Mouse (Mus musculus) erythroblast, embryonic 14.5 days (primary cell): ENCODE measurements around the gene Cited4. TPM values are rescaled to one million over a fixed set of nuclear protein-coding genes. Genes with fewer than 3 reads are reported as not detected.

Experiments used
- H3K27me3 ChIP-seq: 2 replicates; pipeline ENCODE4 v1.6.1; 2012; ENCODE audit warnings: inconsistent platforms; ENCODE audit not compliant: control insufficient read depth
- H3K36me3 ChIP-seq: 2 replicates; pipeline ENCODE4 v1.6.1; 2012; ENCODE audit warnings: mild to moderate bottlenecking, inconsistent platforms; ENCODE audit not compliant: control insufficient read depth
- H3K4me1 ChIP-seq: 2 replicates; pipeline ENCODE4 v1.6.1; 2012; ENCODE audit warnings: inconsistent platforms; ENCODE audit not compliant: control insufficient read depth
- H3K4me3 ChIP-seq: replicated peaks from 2 replicates; pipeline ENCODE3; 2012; ENCODE audit warnings: moderate library complexity, mild to moderate bottlenecking, inconsistent platforms
- H3K9me3 ChIP-seq: 2 replicates; pipeline ENCODE4 v1.6.1; 2012; ENCODE audit warnings: low read length, inconsistent platforms, mixed read lengths; ENCODE audit not compliant: control insufficient read depth
- GATA1 ChIP-seq: IDR thresholded peaks from 2 replicates; pipeline ENCODE4 v1.6.1; 2012; ENCODE audit warnings: low read length, inconsistent platforms, mixed read lengths
- TAL1 ChIP-seq: IDR thresholded peaks from 3 replicates; pipeline ENCODE4 v1.6.1; 2012; ENCODE audit warnings: low read length, inconsistent platforms, mixed read lengths
- polyA plus RNA-seq: library from polyadenylated mRNA; stranded (reverse); fragments of >175 nt; gene quantifications from 2 replicates; pipeline ENCODE4 v1.2.3, GENCODE M21; 2012

Cited4 gene
- polyA plus RNA-seq, 1 experiment = 228 TPM

DNA sequence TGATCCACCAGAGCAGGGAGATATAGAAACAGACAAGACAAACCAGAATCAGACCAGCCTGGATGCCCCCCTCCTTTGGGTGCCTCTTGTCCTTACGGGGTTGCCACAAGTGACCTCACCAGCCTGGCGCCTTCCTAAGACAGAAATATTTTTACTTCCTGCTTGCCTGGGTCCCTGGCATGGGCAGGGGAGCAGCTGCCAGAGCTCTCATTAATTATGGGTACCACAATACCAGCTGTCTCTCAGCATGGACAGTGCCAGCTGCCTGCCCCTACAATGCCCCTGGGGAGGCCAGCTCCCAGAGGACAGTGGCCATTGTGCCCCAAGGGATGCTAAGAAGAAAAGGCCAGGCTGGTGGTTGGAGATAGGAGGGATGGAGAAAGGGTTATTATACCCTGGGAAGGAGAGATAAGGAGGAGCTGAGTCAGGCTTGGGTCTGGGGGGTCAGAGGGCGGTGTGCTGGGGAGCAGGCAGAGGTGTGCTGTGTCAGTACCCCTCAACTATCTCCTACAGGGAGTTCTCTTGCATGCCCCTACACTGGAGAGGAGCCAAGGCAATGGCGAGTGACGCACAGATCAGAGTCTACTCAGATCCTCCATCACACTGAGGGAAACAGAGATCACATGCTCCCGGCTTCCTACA is 47.6 kb downstream of the Cited4 start:
- Histone ChIP-seq H3K4me1 (peaks cover 26% of the 10 kb centered on the region), H3K36me3 (no peaks in the 10 kb centered on the region), H3K27me3 (peaks cover 69% of the 10 kb centered on the region), H3K9me3 (no peaks in the 10 kb centered on the region), H3K4me3 (no peak overlapping the region)
- no peak for TF ChIP-seq TAL1

DNA sequence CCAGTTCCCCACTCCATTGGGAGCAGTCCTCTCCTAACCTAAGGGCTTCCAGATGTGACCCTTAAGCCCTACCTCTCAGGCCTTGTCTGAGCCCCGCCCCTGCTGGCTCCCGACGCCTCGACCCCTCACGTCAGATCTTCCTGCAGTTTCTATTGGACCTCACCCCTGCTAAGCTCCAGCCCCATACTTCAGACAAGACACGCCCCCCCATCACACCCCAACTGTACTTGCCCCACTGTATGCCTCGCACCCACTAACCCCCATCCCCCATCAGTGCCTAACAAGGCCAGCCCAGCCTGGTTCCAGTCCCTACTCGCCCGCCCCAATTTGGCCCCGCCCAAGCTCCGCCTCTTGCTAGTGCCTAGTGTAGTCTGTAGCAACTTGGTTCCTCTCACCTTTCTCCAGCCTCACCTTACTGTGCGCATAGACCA is 49.8 kb downstream of the Cited4 start:
- Histone ChIP-seq H3K4me1 (peaks cover 26% of the 10 kb centered on the region), H3K9me3 (peaks cover 2% of the 10 kb centered on the region; the same call in 1 of the 2 replicates), H3K36me3 (no peaks in the 10 kb centered on the region), H3K4me3 (peak overlapping the region; percentile 23), H3K27me3 (peaks cover 63% of the 10 kb centered on the region)
- TF ChIP-seq GATA1 (no peak), TAL1 (no peak)

DNA sequence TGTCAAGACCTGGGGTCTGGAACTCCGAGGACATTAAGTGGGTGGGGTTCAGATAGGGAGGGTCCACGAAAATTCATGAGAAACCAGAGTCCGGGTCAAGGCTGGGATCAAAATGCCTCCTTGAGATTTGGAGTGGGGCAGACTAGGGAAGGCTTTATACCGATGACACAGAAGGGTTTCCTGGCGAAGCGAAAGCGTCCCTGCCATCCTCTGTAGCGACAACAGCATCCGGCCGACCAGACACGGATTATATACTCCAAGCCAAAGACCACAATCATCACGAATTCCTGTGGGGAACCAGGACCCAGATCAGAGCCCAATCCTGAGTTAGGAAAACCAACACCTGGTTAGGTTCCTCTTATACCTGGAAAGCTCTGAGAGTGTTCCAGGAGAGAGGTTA is 50.4 kb downstream of the Cited4 start:
- H3K4me3 ChIP-seq = peak overlapping the region; percentile 23

More for the DNA sequence above, 50.4 kb downstream of the Cited4 start:
- Histone ChIP-seq H3K4me1 (peaks cover 26% of the 10 kb centered on the region), H3K36me3 (no peaks in the 10 kb centered on the region), H3K9me3 (peaks cover 2% of the 10 kb centered on the region; the same call in 1 of the 2 replicates), H3K27me3 (peaks cover 64% of the 10 kb centered on the region)
- TF ChIP-seq TAL1 (no peak), GATA1 (no peak)

Other genes starting within 250 kb of the Cited4 start
- gene Slfnl1, start 134.3 kb upstream of the Cited4 start, polyA plus RNA-seq = not detected in 2 replicates
- gene Ctps, start 96.3 kb upstream of the Cited4 start, polyA plus RNA-seq = 0.43 TPM in 2 replicates
- gene Gm8439, start 77.8 kb upstream of the Cited4 start, polyA plus RNA-seq = not detected in 2 replicates
- not detected in 2 replicates for gene Kcnq4, start 82.0 kb downstream of the Cited4 start, polyA plus RNA-seq
- gene Nfyc, start 165.0 kb downstream of the Cited4 start, polyA plus RNA-seq = 9.7 and 21.5 TPM in 2 replicates
- 0.01 and 0.04 TPM in 2 replicates for gene Rims3, start 188.2 kb downstream of the Cited4 start, polyA plus RNA-seq